Mouse (Mus musculus) kidney, adult 2 months (tissue): Measurements from ENCODE around the gene Scfd2. TPM values are rescaled to one million over a fixed set of nuclear protein-coding genes. Genes with fewer than 3 reads are reported as not detected.

ENCODE experiments used
- DNase-seq: peaks from one replicate; pipeline ENCODE4 v3.0.0; 2021
- H3K27ac ChIP-seq: fragments of 200-500 bp; 2 replicates; pipeline ENCODE4 v1.5.1; 2012; ENCODE audit warnings: low read depth, low read length, control low read depth, inconsistent platforms; ENCODE audit not compliant: insufficient read depth
- H3K27me3 ChIP-seq: fragments of 200-500 bp; replicated peaks from 2 replicates; pipeline ENCODE4 v1.6.1; 2012; ENCODE audit warnings: mild to moderate bottlenecking, moderate library complexity, low read length, inconsistent platforms; ENCODE audit not compliant: control insufficient read depth, insufficient read depth
- H3K36me3 ChIP-seq: fragments of 200-500 bp; 2 replicates; pipeline ENCODE4 v1.6.1; 2012; ENCODE audit warnings: mild to moderate bottlenecking, moderate library complexity, low read length, inconsistent platforms; ENCODE audit not compliant: control insufficient read depth, insufficient read depth
- H3K4me1 ChIP-seq: fragments of 200-500 bp; 2 replicates; pipeline ENCODE4 v1.6.1; 2011; ENCODE audit warnings: low read length; ENCODE audit not compliant: control insufficient read depth, insufficient read depth
- H3K4me3 ChIP-seq: fragments of 200-500 bp; 2 replicates; pipeline ENCODE4 v1.5.1; 2011; ENCODE audit warnings: mild to moderate bottlenecking, low read depth, low read length, control low read depth; ENCODE audit not compliant: insufficient read depth
- CTCF ChIP-seq: fragments of 200-500 bp; conservative IDR thresholded peaks from 2 replicates; pipeline ENCODE4 v1.5.1; 2011; ENCODE audit warnings: low read depth, mild to moderate bottlenecking, control low read depth, low read length, moderate library complexity, mixed read lengths; ENCODE audit not compliant: insufficient read depth, insufficient read length
- POLR2A ChIP-seq: fragments of 200-500 bp; IDR thresholded peaks from one replicate; pipeline ENCODE4 v1.6.1; 2011; ENCODE audit warnings: low read depth, low read length, control low read depth
- WGBS: fragments of 180-500 bp; shearing (Covaris S2); methylation state at CpG from one replicate; pipeline ENCODE4 v1.1.7; 2018; 5-methylcytosine and 5-hydroxymethylcytosine counted together
- polyA plus RNA-seq: library from polyadenylated mRNA; depleted of rRNA; stranded (reverse); fragments of >200 nt; gene quantifications from 2 replicates; pipeline ENCODE4 v1.2.3, GENCODE M21; 2012

The Scfd2 gene
- polyA plus RNA-seq, 1 experiment, result 16.1 TPM

DNA sequence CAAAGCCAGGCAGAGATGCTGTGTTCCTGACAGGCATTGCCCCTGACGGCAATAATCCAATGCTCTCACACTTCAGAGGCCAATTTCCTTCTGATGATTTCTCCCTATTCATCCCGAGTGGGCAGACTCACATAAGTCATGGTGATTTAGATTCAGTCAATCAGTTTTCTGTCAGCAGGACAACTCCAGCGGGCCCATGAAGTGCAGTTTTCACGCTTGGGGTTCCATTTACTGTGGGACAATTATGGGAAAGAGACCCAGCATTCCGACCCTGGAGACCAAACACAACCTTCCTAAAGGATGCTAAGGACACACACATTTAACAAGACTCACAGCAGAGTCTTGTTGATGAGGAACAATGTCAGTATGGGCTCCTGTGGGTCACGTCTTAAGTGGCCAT lies 217.1 kb downstream of the Scfd2 start:
- WGBS, result 88% methylated on average over 6 of the region's 6 CpGs
- no peak for TF ChIP-seq CTCF
- no peak for TF ChIP-seq POLR2A
- Histone ChIP-seq H3K36me3 (no peaks in the 10 kb centered on the region), H3K27me3 (no peaks in the 10 kb centered on the region), H3K27ac (no peak overlapping the region), H3K4me3 (no peak overlapping the region), H3K4me1 (no peaks in the 10 kb centered on the region)
- no peak for DNase-seq

DNA sequence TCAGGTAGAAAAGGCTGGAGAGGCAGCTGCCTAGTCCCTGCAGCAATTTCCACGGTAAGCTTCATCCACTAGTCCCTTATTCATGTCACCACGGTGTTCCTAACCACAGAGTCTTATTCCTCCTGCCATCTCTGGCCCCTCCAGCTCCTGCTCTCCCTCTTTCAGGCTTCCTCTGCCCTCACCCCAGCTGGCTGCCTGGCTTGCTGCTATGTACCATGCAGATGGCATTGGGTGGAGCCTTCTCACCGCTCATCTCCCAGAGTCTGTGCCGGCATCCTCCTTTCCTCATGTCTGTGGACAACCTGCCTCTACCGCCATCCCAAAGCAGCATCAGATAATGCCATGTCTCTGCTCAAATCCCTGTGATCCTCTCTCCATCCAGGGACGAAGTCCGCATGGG lies 218.0 kb downstream of the Scfd2 start:
- Histone ChIP-seq H3K27me3 (no peaks in the 10 kb centered on the region), H3K27ac (no peak overlapping the region), H3K4me3 (no peak overlapping the region), H3K4me1 (no peaks in the 10 kb centered on the region), H3K36me3 (no peaks in the 10 kb centered on the region)
- TF ChIP-seq POLR2A, result no peak
- no peak for TF ChIP-seq CTCF
- WGBS, result 88% methylated on average over 7 of the region's 7 CpGs
- DNase-seq, result no peak

DNA sequence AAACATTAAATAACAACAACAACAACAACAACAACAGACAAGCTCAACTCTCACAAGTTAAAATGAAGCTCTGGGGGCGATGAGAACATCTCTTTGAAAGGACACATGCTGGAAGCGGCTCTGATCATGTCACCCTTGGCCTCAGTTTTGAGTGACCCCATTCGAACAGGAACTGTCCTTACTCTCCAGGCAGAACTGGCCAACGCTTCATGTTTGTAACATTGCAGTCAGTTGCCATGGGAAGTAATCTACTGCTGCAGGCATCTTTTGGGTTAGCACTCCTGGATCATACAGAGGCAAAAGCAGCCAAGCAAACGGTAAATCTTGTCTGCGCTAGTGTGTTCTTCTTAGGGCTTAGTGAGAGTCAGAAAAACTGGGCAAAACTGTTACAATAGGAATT lies 219.7 kb downstream of the Scfd2 start:
- H3K36me3 ChIP-seq, result no peaks in the 10 kb centered on the region

DNA sequence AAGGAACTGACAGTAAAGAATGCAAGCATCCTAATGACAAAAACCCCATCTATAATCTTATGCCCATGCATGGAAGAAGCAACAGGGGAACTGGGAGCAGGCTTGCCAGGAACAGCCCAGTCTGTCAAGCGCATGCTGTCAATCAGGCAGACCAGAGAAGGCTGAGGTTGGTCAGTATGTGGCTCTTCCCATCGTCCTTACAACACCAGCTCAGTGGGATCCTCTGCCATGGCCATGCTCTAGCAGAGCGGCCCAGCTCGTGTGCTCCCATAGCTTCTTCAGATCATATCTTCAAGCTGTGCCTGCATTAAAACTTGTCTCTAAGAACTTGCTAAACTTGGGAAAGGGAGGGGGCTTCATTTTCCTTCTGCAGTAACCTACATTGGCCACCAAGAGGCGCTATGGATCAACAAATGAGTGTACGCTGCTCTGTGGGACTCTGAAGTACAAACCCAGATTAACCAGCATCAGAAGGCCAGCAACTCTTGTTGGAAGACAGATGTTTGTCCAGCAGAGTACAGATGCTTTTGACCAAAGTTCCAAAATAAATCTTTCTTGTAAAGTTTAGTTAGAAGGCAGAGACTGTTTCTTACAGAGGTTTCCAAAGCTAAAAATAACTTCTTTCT lies 220.2 kb downstream of the Scfd2 start:
- WGBS, result 47% methylated on average over 6 of the region's 6 CpGs
- no peak overlapping the region for H3K27ac ChIP-seq
- DNase-seq, result peak; percentile 59
- H3K36me3 ChIP-seq, result no peaks in the 10 kb centered on the region
- H3K4me3 ChIP-seq, result no peak overlapping the region
- H3K27me3 ChIP-seq, result no peaks in the 10 kb centered on the region
- H3K4me1 ChIP-seq, result no peaks in the 10 kb centered on the region
- TF ChIP-seq POLR2A, result no peak
- TF ChIP-seq CTCF, result peak; percentile 69

More for the DNA sequence above, 219.7 kb downstream of the Scfd2 start:
- H3K27me3 ChIP-seq, result no peaks in the 10 kb centered on the region
- peak; percentile 42 for DNase-seq
- TF ChIP-seq POLR2A, result no peak
- TF ChIP-seq CTCF, result no peak
- H3K4me3 ChIP-seq, result no peak overlapping the region
- no peak overlapping the region; the same call in 1 of the 2 replicates for H3K27ac ChIP-seq
- WGBS, result 76% methylated on average over 6 of the region's 6 CpGs
- no peaks in the 10 kb centered on the region for H3K4me1 ChIP-seq

DNA sequence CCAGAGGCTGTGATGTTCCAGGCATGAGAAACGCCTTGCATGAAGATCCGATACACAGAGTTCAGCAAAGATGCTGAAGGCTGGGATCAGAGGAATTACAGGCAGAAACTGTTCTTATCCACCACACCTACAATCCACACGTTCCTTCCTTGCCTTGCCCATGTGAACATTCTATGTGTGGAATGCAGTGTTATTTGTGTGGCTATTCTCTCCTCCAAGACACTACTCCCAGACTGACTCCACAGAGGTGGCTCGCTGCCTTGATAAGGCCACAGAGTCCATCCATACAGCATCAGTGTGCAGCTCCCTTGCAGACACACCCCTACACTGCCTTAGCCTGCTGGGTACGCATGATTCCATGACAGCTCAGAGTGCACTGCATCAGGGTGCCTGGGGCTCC lies 221.5 kb downstream of the Scfd2 start:
- no peak overlapping the region for H3K4me3 ChIP-seq
- WGBS, result 89% methylated on average over 5 of the region's 5 CpGs
- no peaks in the 10 kb centered on the region for H3K36me3 ChIP-seq
- no peak overlapping the region for H3K27ac ChIP-seq
- no peaks in the 10 kb centered on the region for H3K4me1 ChIP-seq
- H3K27me3 ChIP-seq, result no peaks in the 10 kb centered on the region
- TF ChIP-seq POLR2A, result no peak
- no peak for DNase-seq

DNA sequence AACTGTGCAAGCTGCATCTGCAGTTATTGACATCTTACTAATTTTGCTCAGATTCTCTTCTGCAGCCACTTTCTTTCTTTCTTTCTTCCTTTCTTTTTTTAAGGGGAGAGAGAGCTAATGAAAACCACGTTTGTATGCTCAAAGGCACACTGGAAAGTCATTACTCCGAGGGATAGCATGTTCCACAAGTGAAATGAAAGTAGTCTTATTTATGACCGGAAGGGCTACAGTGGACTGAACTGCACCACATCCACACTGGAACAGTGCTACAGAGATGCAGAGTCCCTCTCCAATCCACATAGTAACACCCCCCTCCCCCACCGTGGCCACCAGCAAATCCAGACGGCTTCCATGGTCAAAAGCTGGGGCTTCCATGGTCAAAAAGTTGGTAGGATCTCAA lies 224.3 kb downstream of the Scfd2 start:
- H3K36me3 ChIP-seq, result no peaks in the 10 kb centered on the region
- no peaks in the 10 kb centered on the region for H3K4me1 ChIP-seq
- peak overlapping the region; percentile 67 for H3K27ac ChIP-seq
- no peak for TF ChIP-seq POLR2A
- no peak for TF ChIP-seq CTCF
- no peak overlapping the region for H3K4me3 ChIP-seq
- no peak for DNase-seq
- H3K27me3 ChIP-seq, result no peaks in the 10 kb centered on the region
- 63% methylated on average over 5 of the region's 5 CpGs for WGBS

DNA sequence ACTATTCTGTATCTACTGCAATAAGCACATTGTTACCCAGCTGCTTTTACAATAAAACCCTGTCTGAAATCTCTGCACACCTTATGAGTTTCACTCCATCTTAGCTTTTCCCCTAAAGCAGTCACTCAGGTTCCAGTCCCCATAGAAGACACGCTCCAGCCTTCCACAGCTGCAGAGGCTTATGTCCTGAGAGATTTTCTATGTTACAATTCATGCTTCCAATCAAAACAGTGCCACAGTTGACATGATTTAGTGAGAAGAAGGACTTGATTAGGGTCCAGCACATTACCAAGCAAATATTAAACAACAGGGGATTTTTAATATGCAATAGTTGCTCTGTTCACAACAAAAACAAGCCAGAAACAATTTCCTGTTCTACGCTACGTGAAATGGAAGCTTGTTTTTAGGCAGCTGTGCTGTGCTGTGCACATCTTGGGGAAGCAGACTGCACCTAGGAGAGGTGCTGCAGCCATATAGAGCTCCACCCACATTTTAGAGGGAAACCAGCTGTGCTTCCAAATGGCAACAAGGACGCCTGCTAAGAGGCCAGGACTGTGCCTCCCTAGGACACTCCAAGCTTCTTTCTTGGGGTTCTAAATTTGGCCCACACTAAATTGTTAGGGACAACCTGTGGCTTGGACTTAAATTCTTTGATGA lies 225.9 kb downstream of the Scfd2 start:
- no peaks in the 10 kb centered on the region for H3K36me3 ChIP-seq
- no peak for DNase-seq
- H3K27me3 ChIP-seq, result no peaks in the 10 kb centered on the region
- whole genome bisulfite sequencing, result 78% methylated on average over 4 of the region's 4 CpGs
- TF ChIP-seq POLR2A, result no peak
- no peak for TF ChIP-seq CTCF
- H3K27ac ChIP-seq, result no peak overlapping the region
- no peak overlapping the region for H3K4me3 ChIP-seq
- no peaks in the 10 kb centered on the region for H3K4me1 ChIP-seq

DNA sequence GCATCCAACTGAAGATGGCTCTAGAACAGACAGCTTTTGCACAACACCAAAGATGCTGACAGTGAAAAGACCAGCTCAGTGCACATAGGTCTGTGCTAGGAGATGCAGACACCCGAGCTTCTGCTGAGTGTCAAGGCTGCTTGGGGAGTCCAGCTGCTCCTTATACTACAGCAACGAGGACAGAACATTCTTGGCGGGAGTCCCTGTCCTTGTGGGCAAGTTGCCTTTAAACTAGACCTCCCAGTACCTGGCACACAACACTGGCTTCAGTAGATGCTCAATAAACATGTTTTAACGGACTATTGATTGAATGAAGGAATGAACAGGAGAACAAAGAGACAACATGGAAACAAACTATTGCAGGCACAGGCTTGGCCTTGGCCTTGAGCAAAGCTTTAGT lies 226.8 kb downstream of the Scfd2 start:
- Histone ChIP-seq H3K27ac (no peak overlapping the region), H3K4me3 (no peak overlapping the region), H3K4me1 (no peaks in the 10 kb centered on the region), H3K27me3 (no peaks in the 10 kb centered on the region), H3K36me3 (no peaks in the 10 kb centered on the region)
- no peak for TF ChIP-seq POLR2A
- no peak for TF ChIP-seq CTCF
- DNase-seq, result peak; percentile 23
- WGBS, result 48% methylated on average over 4 of the region's 4 CpGs
